Mouse (Mus musculus): Measurements from ENCODE around the gene Dhx9. TPM values are rescaled to one million over a fixed set of nuclear protein-coding genes. Genes with fewer than 3 reads are reported as not detected.
"Not testable (repeated sequence)": the region's sequence is repeated elsewhere in the genome, so short reads cannot be mapped to it uniquely, and the experiment has no call there.

The Dhx9 gene
- polyA plus RNA-seq, 1 experiment from 2014 or later, result 18.1 TPM

GRCm38 (mm10) chr1:153501644-153502321 lies 14.3 kb upstream of the Dhx9 start:
- Histone ChIP-seq H3K27me3 (no peaks in the 10 kb centered on the region), H3K4me2 (no peak overlapping the region), H3K27ac (no peak overlapping the region), H3K4me1 (replicated peaks) (no peaks in the 10 kb centered on the region), H3K9ac (no peak overlapping the region), H3K9me3 (replicated peaks) (no peaks in the 10 kb centered on the region), H3K4me3 (no peak overlapping the region), H3K36me3 (no peaks in the 10 kb centered on the region)
- 39% methylated on average over 5 of the region's 5 CpGs for WGBS
- no peak for ATAC-seq (replicated peaks; ENCODE audit: insufficient number of reproducible peaks, insufficient read depth, low FRiP score, low read depth)

GRCm38 (mm10) chr1:153500030-153500429 lies 12.6 kb upstream of the Dhx9 start:
- Histone ChIP-seq H3K4me2 (no peak overlapping the region), H3K9me3 (replicated peaks) (no peaks in the 10 kb centered on the region), H3K9ac (no peak overlapping the region), H3K27ac (no peak overlapping the region), H3K27me3 (no peaks in the 10 kb centered on the region), H3K4me1 (replicated peaks) (no peaks in the 10 kb centered on the region), H3K4me3 (no peak overlapping the region), H3K36me3 (no peaks in the 10 kb centered on the region)
- no peak for ATAC-seq (replicated peaks; ENCODE audit: insufficient number of reproducible peaks, insufficient read depth, low FRiP score, low read depth)
- 80% methylated on average over 9 of the region's 9 CpGs for WGBS

GRCm38 (mm10) chr1:153496030-153496429 lies 8.6 kb upstream of the Dhx9 start:
- H3K27me3 ChIP-seq, result no peaks in the 10 kb centered on the region
- no peak overlapping the region for H3K27ac ChIP-seq
- H3K9ac ChIP-seq, result no peak overlapping the region
- 74% methylated on average over 3 of the region's 3 CpGs for WGBS
- H3K9me3 ChIP-seq (replicated peaks), result no peaks in the 10 kb centered on the region
- H3K4me2 ChIP-seq, result no peak overlapping the region
- H3K4me3 ChIP-seq, result no peak overlapping the region
- H3K4me1 ChIP-seq (replicated peaks), result no peaks in the 10 kb centered on the region
- no peaks in the 10 kb centered on the region for H3K36me3 ChIP-seq
- no peak for ATAC-seq (replicated peaks; ENCODE audit: insufficient number of reproducible peaks, insufficient read depth, low FRiP score, low read depth)

GRCm38 (mm10) chr1:153493931-153494330 lies 6.5 kb upstream of the Dhx9 start:
- Histone ChIP-seq H3K4me2 (no peak overlapping the region), H3K27ac (no peak overlapping the region), H3K4me1 (replicated peaks) (no peaks in the 10 kb centered on the region), H3K9ac (no peak overlapping the region), H3K9me3 (replicated peaks) (no peaks in the 10 kb centered on the region), H3K4me3 (no peak overlapping the region), H3K36me3 (no peaks in the 10 kb centered on the region), H3K27me3 (no peaks in the 10 kb centered on the region)
- ATAC-seq (replicated peaks; ENCODE audit: insufficient number of reproducible peaks, insufficient read depth, low FRiP score, low read depth), result no peak
- WGBS, result 34% methylated on average over 6 of the region's 6 CpGs

GRCm38 (mm10) chr1:153493338-153493737 lies 5.9 kb upstream of the Dhx9 start:
- Histone ChIP-seq H3K4me1 (replicated peaks) (no peaks in the 10 kb centered on the region), H3K27ac (no peak overlapping the region), H3K4me3 (no peak overlapping the region), H3K9me3 (replicated peaks) (no peaks in the 10 kb centered on the region), H3K9ac (no peak overlapping the region), H3K4me2 (no peak overlapping the region), H3K36me3 (no peaks in the 10 kb centered on the region), H3K27me3 (no peaks in the 10 kb centered on the region)
- no peak for ATAC-seq (replicated peaks; ENCODE audit: insufficient number of reproducible peaks, insufficient read depth, low FRiP score, low read depth)
- 36% methylated on average over 4 of the region's 4 CpGs for WGBS

- Histone ChIP-seq H3K27ac (no peak overlapping the region), H3K27me3 (no peaks in the 10 kb centered on the region), H3K9me3 (replicated peaks) (no peaks in the 10 kb centered on the region), H3K4me1 (replicated peaks) (no peaks in the 10 kb centered on the region), H3K4me2 (no peak overlapping the region), H3K9ac (no peak overlapping the region), H3K4me3 (no peak overlapping the region), H3K36me3 (no peaks in the 10 kb centered on the region)
- no peak for ATAC-seq (replicated peaks; ENCODE audit: insufficient number of reproducible peaks, insufficient read depth, low FRiP score, low read depth)
- WGBS, result 90% methylated on average over 1 of the region's 1 CpGs
These were observed 4.4 kb upstream of the Dhx9 start for GRCm38 (mm10) chr1:153491822-153492221.

- Histone ChIP-seq H3K4me2 (no peak overlapping the region), H3K27ac (no peak overlapping the region), H3K36me3 (no peaks in the 10 kb centered on the region), H3K9me3 (replicated peaks) (no peaks in the 10 kb centered on the region), H3K4me3 (no peak overlapping the region), H3K9ac (no peak overlapping the region), H3K27me3 (no peaks in the 10 kb centered on the region), H3K4me1 (replicated peaks) (peaks cover under 1% of the 10 kb centered on the region)
- WGBS, result 83% methylated on average over 2 of the region's 2 CpGs
- no peak for ATAC-seq (replicated peaks; ENCODE audit: insufficient number of reproducible peaks, insufficient read depth, low FRiP score, low read depth)
These were observed 3.9 kb upstream of the Dhx9 start for GRCm38 (mm10) chr1:153491345-153491744.

GRCm38 (mm10) chr1:153489963-153490362 lies 2.5 kb upstream of the Dhx9 start:
- Histone ChIP-seq H3K4me3 (no peak overlapping the region), H3K9ac (no peak overlapping the region), H3K4me1 (replicated peaks) (peaks cover 12% of the 10 kb centered on the region), H3K27me3 (no peaks in the 10 kb centered on the region), H3K9me3 (replicated peaks) (no peaks in the 10 kb centered on the region), H3K27ac (no peak overlapping the region), H3K4me2 (no peak overlapping the region), H3K36me3 (no peaks in the 10 kb centered on the region)
- WGBS, result 81% methylated on average over 4 of the region's 4 CpGs
- no peak for ATAC-seq (replicated peaks; ENCODE audit: insufficient number of reproducible peaks, insufficient read depth, low FRiP score, low read depth)

GRCm38 (mm10) chr1:153489540-153489939 lies 2.1 kb upstream of the Dhx9 start:
- no peak overlapping the region for H3K4me3 ChIP-seq
- H3K36me3 ChIP-seq, result no peaks in the 10 kb centered on the region
- H3K4me1 ChIP-seq (replicated peaks), result peaks cover 16% of the 10 kb centered on the region
- WGBS, result 61% methylated on average over 2 of the region's 2 CpGs
- H3K9ac ChIP-seq, result no peak overlapping the region
- no peaks in the 10 kb centered on the region for H3K27me3 ChIP-seq
- H3K4me2 ChIP-seq, result no peak overlapping the region
- no peaks in the 10 kb centered on the region for H3K9me3 ChIP-seq (replicated peaks)
- H3K27ac ChIP-seq, result no peak overlapping the region
- ATAC-seq (replicated peaks; ENCODE audit: insufficient number of reproducible peaks, insufficient read depth, low FRiP score, low read depth), result no peak

- no peak for ATAC-seq (replicated peaks; ENCODE audit: insufficient number of reproducible peaks, insufficient read depth, low FRiP score, low read depth)
- H3K4me2 ChIP-seq, result no peak overlapping the region
- WGBS, result 49% methylated on average over 7 of the region's 7 CpGs
These were observed 1.7 kb upstream of the Dhx9 start for GRCm38 (mm10) chr1:153489132-153489531.

GRCm38 (mm10) chr1:153486767-153487499 lies 527 bp downstream of the Dhx9 start:
- H3K4me3 ChIP-seq, result peak overlapping the region; percentile 99
- peaks cover 8% of the 10 kb centered on the region; the same call in 1 of the 2 replicates for H3K36me3 ChIP-seq
- peak overlapping the region; percentile 99 for H3K9ac ChIP-seq
- WGBS, result under 1% methylated on average over 64 of the region's 64 CpGs
- peak overlapping the region; percentile 88 for H3K27ac ChIP-seq
- peak; percentile 75 for ATAC-seq (replicated peaks; ENCODE audit: insufficient number of reproducible peaks, insufficient read depth, low FRiP score, low read depth)
- H3K4me2 ChIP-seq, result peak overlapping the region; percentile 62
- H3K4me1 ChIP-seq (replicated peaks), result peaks cover 26% of the 10 kb centered on the region
- H3K27me3 ChIP-seq, result no peaks in the 10 kb centered on the region
- H3K9me3 ChIP-seq (replicated peaks), result no peaks in the 10 kb centered on the region

More at GRCm38 (mm10) chr1:153489132-153489531, 1.7 kb upstream of the Dhx9 start:
- Histone ChIP-seq H3K27me3 (no peaks in the 10 kb centered on the region), H3K9ac (no peak overlapping the region), H3K9me3 (replicated peaks) (no peaks in the 10 kb centered on the region), H3K4me3 (no peak overlapping the region), H3K36me3 (no peaks in the 10 kb centered on the region), H3K27ac (no peak overlapping the region), H3K4me1 (replicated peaks) (peaks cover 21% of the 10 kb centered on the region)

- not testable (repeated sequence) for ATAC-seq (replicated peaks; ENCODE audit: insufficient number of reproducible peaks, insufficient read depth, low FRiP score, low read depth); H3K27me3 ChIP-seq; H3K27ac ChIP-seq; H3K9me3 ChIP-seq (replicated peaks)
- Histone ChIP-seq H3K4me2 (peak overlapping the region; percentile 62), H3K36me3 (peaks cover 14% of the 10 kb centered on the region), H3K9ac (peak overlapping the region; percentile 99), H3K4me3 (peak overlapping the region; percentile 99), H3K4me1 (replicated peaks) (peaks cover 26% of the 10 kb centered on the region)
- WGBS, result 13% methylated on average over 6 of the region's 6 CpGs
These were observed 1.3 kb downstream of the Dhx9 start for GRCm38 (mm10) chr1:153486120-153486519.
